In the genomic region with DNA sequence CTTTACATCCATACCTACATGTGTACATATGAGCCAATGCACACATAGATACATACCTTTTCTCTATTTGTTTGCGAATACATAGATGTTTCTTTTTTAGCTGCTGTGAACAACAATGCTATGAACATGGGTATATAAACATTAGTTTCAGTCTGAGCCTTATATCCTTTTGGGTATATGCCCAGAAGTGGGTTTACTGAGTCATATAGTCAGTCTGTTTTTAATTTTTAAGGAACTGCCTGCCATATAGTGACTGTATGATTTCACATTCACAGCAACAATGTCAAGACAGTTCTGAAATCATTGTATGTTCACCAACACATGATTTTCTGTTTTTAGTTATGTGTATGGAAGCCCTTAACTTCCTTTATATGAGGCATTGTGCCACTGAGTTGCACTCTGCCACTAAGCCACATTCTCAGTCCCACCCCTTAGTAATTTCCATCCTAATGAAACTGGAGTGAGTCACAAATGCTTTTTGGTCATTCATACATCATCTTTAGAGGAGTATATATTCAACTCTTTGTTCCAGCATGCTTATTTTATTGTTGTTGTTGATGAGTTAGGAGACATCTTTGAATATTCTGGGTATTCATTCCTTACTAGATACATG, we compare ENCODE assay signal across 29 mouse cellular contexts. TPM values are rescaled to one million over a fixed set of nuclear protein-coding genes. Genes with fewer than 3 reads are reported as not detected.
DNase-seq lines count a peak whose midpoint lies in the region; ATAC-seq and TF ChIP-seq lines count a peak whose summit lies in the region.
"Had no signal": no experiment of that assay in that cellular context is flagged by ENCODE, and none has a peak within 500 bp of the region (broad histone marks: within the 10 kb centered on the region; RNA-seq: fewer than 3 reads in every experiment).

No protein-coding gene starts in this region.

- no peaks in the 10 kb centered on the region; the same call in 1 of the 2 replicates for H3K79me2 ChIP-seq in MEL (ENCODE audit: control insufficient read depth, insufficient read depth, low read length, poor library complexity)

- no peaks in the 10 kb centered on the region for H3K9me3 ChIP-seq in embryonic facial prominence, embryonic 13.5 days
- H3K9me3 ChIP-seq in embryonic facial prominence, embryonic 10.5 days, result no peaks in the 10 kb centered on the region
- H3K9me3 ChIP-seq in MEL (replicated peaks; ENCODE audit: insufficient read depth, low read length), result no peaks in the 10 kb centered on the region
- H3K9me3 ChIP-seq: forebrain, embryonic 12.5 days; heart, embryonic 15.5 days; hindbrain, embryonic 15.5 days; limb, embryonic 12.5 days; midbrain, embryonic 10.5 days; stomach, embryonic 15.5 days had no signal

- H3K4me3 ChIP-seq in embryonic facial prominence, embryonic 13.5 days, result no peak overlapping the region
- H3K4me3 ChIP-seq in embryonic facial prominence, embryonic 10.5 days, result no peak overlapping the region
- no peak overlapping the region for H3K4me3 ChIP-seq in MEL (ENCODE audit: control insufficient read depth in 1 of 2, insufficient read depth in 1 of 2, low read depth in 2 of 2, low read length in 2 of 2)
- H3K4me3 ChIP-seq: forebrain, embryonic 12.5 days; heart, embryonic 15.5 days; hindbrain, embryonic 15.5 days; layer of hippocampus, adult 2 months; limb, embryonic 12.5 days; midbrain, embryonic 10.5 days; stomach, embryonic 15.5 days had no signal

- H3K27me3 ChIP-seq in embryonic facial prominence, embryonic 13.5 days, result no peaks in the 10 kb centered on the region
- no peaks in the 10 kb centered on the region for H3K27me3 ChIP-seq in embryonic facial prominence, embryonic 10.5 days (replicated peaks; ENCODE audit: low read depth, poor library complexity, severe bottlenecking)
- no peaks in the 10 kb centered on the region for H3K27me3 ChIP-seq in MEL (ENCODE audit: control insufficient read depth in 1 of 2, insufficient read depth in 2 of 2, low read length in 2 of 2)
- H3K27me3 ChIP-seq: forebrain, embryonic 12.5 days; heart, embryonic 15.5 days; hindbrain, embryonic 15.5 days; limb, embryonic 12.5 days; stomach, embryonic 15.5 days had no signal

- H3K9ac ChIP-seq in embryonic facial prominence, embryonic 13.5 days, result no peak overlapping the region
- no peak overlapping the region for H3K9ac ChIP-seq in MEL (ENCODE audit: control insufficient read depth, low read depth, low read length, poor library complexity, severe bottlenecking)
- H3K9ac ChIP-seq: forebrain, embryonic 12.5 days; heart, embryonic 15.5 days; hindbrain, embryonic 15.5 days; limb, embryonic 12.5 days; stomach, embryonic 15.5 days had no signal

- no peak for DNase-seq in embryonic facial prominence, embryonic 10.5 days (ENCODE audit: low spot score)
- DNase-seq in MEL (ENCODE audit: low read depth, low spot score), result peak; percentile 37
- DNase-seq in fibroblast of lung, adult 2 months (ENCODE audit: low read depth), result peak; percentile 21
- no peak for DNase-seq in kidney, adult 9 months
- no peak for DNase-seq in urinary bladder, adult 18-20 months (ENCODE audit: low spot score in 2 of 2)
- no peak for DNase-seq in heart, adult 11 months
- DNase-seq: adrenal gland, postnatal 25 days; cerebellum, adult 11-12 months; cerebellum, postnatal 36 days; embryo, embryonic 11 days; gastrocnemius, postnatal 36 days; heart, postnatal 4 days; kidney, adult 8-10 months; kidney, postnatal 14 days; layer of hippocampus, postnatal 36 days; lung, adult 2 months; right cerebral cortex, adult 18-20 months; right cerebral cortex, postnatal 4 days had no signal

- H3K4me2 ChIP-seq in embryonic facial prominence, embryonic 13.5 days, result no peak overlapping the region
- H3K4me2 ChIP-seq: forebrain, embryonic 12.5 days; heart, embryonic 15.5 days; hindbrain, embryonic 15.5 days; limb, embryonic 12.5 days; liver, embryonic 11.5 days; stomach, embryonic 15.5 days had no signal

- no peaks in the 10 kb centered on the region for H3K4me1 ChIP-seq in embryonic facial prominence, embryonic 13.5 days
- H3K4me1 ChIP-seq in embryonic facial prominence, embryonic 10.5 days, result no peaks in the 10 kb centered on the region
- H3K4me1 ChIP-seq in MEL (ENCODE audit: control insufficient read depth in 1 of 2, insufficient read depth in 2 of 2, low read length in 2 of 2), result no peaks in the 10 kb centered on the region
- H3K4me1 ChIP-seq: forebrain, embryonic 12.5 days; hindbrain, embryonic 15.5 days; limb, embryonic 12.5 days; midbrain, embryonic 10.5 days; stomach, embryonic 15.5 days had no signal

- no peak for TF ChIP-seq EP300 in MEL (IDR thresholded peaks at IDR 0.05; ENCODE audit: low read depth in 1 of 2, low read length in 2 of 2)

- no peak for TF ChIP-seq RAD21 in MEL (IDR thresholded peaks at IDR 0.05; ENCODE audit: low read depth, low read length)

- 90% methylated on average over 1 of the region's 1 CpGs for WGBS in embryonic facial prominence, embryonic 13.5 days
- WGBS in embryonic facial prominence, embryonic 10.5 days, result 95% methylated on average over 1 of the region's 1 CpGs

- H3K36me3 ChIP-seq in embryonic facial prominence, embryonic 13.5 days, result 0 out of 2 replicates have a peak, but pooled peaks cover 8% of the 10 kb centered on the region
- peaks cover 14% of the 10 kb centered on the region for H3K36me3 ChIP-seq in embryonic facial prominence, embryonic 10.5 days (replicated peaks)
- H3K36me3 ChIP-seq in MEL (ENCODE audit: control insufficient read depth in 1 of 2, insufficient read depth in 2 of 2, low read length in 2 of 2), result peaks cover 3 to 62% of the 10 kb centered on the region in 2 experiments; a peak in 3 of 4 replicates
- H3K36me3 ChIP-seq: stomach, embryonic 15.5 days had no signal

- ATAC-seq in embryonic facial prominence, embryonic 13.5 days (ENCODE audit: insufficient number of reproducible peaks, insufficient read depth, low FRiP score, low TSS enrichment, low read depth), result no peak
- ATAC-seq in monocyte, adult 5-6 weeks (replicated peaks; ENCODE audit: insufficient number of reproducible peaks, low FRiP score, low TSS enrichment, poor library complexity, severe bottlenecking), result peak; percentile 87
- ATAC-seq: midbrain, embryonic 16.5 days had no signal

- no peak for TF ChIP-seq CTCF in MEL (IDR thresholded peaks at IDR 0.05 in 2 of 3, conservative IDR thresholded peaks at IDR 0.05 in 1 of 3; ENCODE audit: control insufficient read depth in 1 of 3, insufficient read depth in 1 of 3, low read depth in 2 of 3, low read length in 3 of 3, poor library complexity in 1 of 3, severe bottlenecking in 1 of 3)

- no peak for TF ChIP-seq POLR2A in MEL (IDR thresholded peaks at IDR 0.05; ENCODE audit: control insufficient read depth in 1 of 2, insufficient read depth in 1 of 2, low read depth in 1 of 2, low read length in 2 of 2, poor library complexity in 1 of 2)

- H3K27ac ChIP-seq in embryonic facial prominence, embryonic 13.5 days, result 0 out of 2 replicates have a peak overlapping the region, but pooled peaks have one; percentile 11
- no peak overlapping the region for H3K27ac ChIP-seq in embryonic facial prominence, embryonic 10.5 days (replicated peaks)
- no peak overlapping the region for H3K27ac ChIP-seq in MEL (ENCODE audit: control insufficient read depth, low read depth, low read length)
- H3K27ac ChIP-seq: forebrain, embryonic 12.5 days; hindbrain, embryonic 15.5 days; layer of hippocampus, adult 2 months; limb, embryonic 12.5 days; midbrain, embryonic 10.5 days; stomach, embryonic 15.5 days had no signal

TF ChIP-seq in MEL, 35 proteins besides CTCF, POLR2A, EP300 and RAD21:
- TF ChIP-seq MEF2A (IDR thresholded peaks at IDR 0.05; ENCODE audit: extremely low read depth, insufficient replicate concordance, low read depth, low read length, poor library complexity, severe bottlenecking) (no peak), E2F4 (IDR thresholded peaks at IDR 0.05; ENCODE audit: borderline replicate concordance, low read depth, low read length) (no peak), CHD2 (IDR thresholded peaks at IDR 0.05; ENCODE audit: low read length) (no peak), MAZ (IDR thresholded peaks at IDR 0.05; ENCODE audit: low read depth, low read length) (no peak)

RNA-seq across cellular contexts. Expression of a gene that starts 30.6 kb away (rescaled TPM):
- 39.0 and 40.5 TPM in 2 replicates for polyA plus RNA-seq in embryonic facial prominence, embryonic 13.5 days (2015; fragmentation: Nextera tagmentation; extraction: Ambion mirVana)
- polyA plus RNA-seq in embryonic facial prominence, embryonic 10.5 days (2016; fragmentation: Nextera tagmentation; extraction: Ambion mirVana), result 38.7 and 39.6 TPM in 2 replicates
- total RNA-seq in MEL (2012; rRNA removed), result 21.1 and 24.5 TPM in 2 replicates
- polyA plus RNA-seq in MEL (2012; ENCODE audit: insufficient read depth in 1 of 2, insufficient read length in 2 of 2, low read depth in 1 of 2, low replicate concordance in 2 of 2, missing spikeins in 1 of 2), result 10 to 100 TPM in 1 of 2 experiments, not detected in 1; 31.8 TPM
- 75.1 to 97.7 TPM (median 92.9 TPM) in 3 replicates for total RNA-seq in monocyte, adult 5-6 weeks (2017)

RNA-seq across cellular contexts. Expression of a gene that starts 54.1 kb away (rescaled TPM):
- polyA plus RNA-seq in embryonic facial prominence, embryonic 13.5 days (2015; fragmentation: Nextera tagmentation; extraction: Ambion mirVana), result 11.4 and 13.2 TPM in 2 replicates
- polyA plus RNA-seq in embryonic facial prominence, embryonic 10.5 days (2016; fragmentation: Nextera tagmentation; extraction: Ambion mirVana), result 7.8 and 8.6 TPM in 2 replicates
- total RNA-seq in MEL (2012; rRNA removed), result 13.6 and 16.4 TPM in 2 replicates
- polyA plus RNA-seq in MEL (2012; ENCODE audit: insufficient read depth in 1 of 2, insufficient read length in 2 of 2, low read depth in 1 of 2, low replicate concordance in 2 of 2, missing spikeins in 1 of 2), result 10 to 100 TPM in 1 of 2 experiments, not detected in 1; 11.9 TPM
- total RNA-seq in monocyte, adult 5-6 weeks (2017), result 32.3 to 40.4 TPM (median 34.4 TPM) in 3 replicates

Comparison
In these comparisons a context has a peak if more than half of its experiments do, and no peak if none do; other contexts are left out.
1. DNase-seq: peak in MEL (single experiment) and fibroblast of lung, adult 2 months (single experiment); none in embryonic facial prominence, embryonic 10.5 days (single experiment), kidney, adult 9 months (single experiment), urinary bladder, adult 18-20 months (0 of 2) and heart, adult 11 months (single experiment).